Mouse (Mus musculus) embryonic fibroblast, embryonic 13.5 days (primary cell): ENCODE measurements at regions not wholly inside any gene's neighbourhood (a gene's known extent, or its start where the extent isn't known, plus 50 kb on each side); places are given as distances from the start of the nearest gene placed in this dataset.
A peak's percentile ranks its signal among the peaks of the same experiment; 100 is the strongest.

Experiments used
- H3K27ac ChIP-seq: 2 replicates; pipeline ENCODE4 v1.5.1; 2012; ENCODE audit warnings: low read length, control low read depth, inconsistent platforms; ENCODE audit not compliant: insufficient read depth
- H3K4me1 ChIP-seq: 2 replicates; pipeline ENCODE4 v1.6.1; 2011; ENCODE audit warnings: low read length; ENCODE audit not compliant: control insufficient read depth, insufficient read depth
- H3K4me3 ChIP-seq: 2 replicates; pipeline ENCODE4 v1.5.1; 2011; ENCODE audit warnings: mild to moderate bottlenecking, control low read depth, low read length; ENCODE audit not compliant: insufficient read depth
- CTCF ChIP-seq: IDR thresholded peaks from 2 replicates; pipeline ENCODE4 v1.5.1; 2011; ENCODE audit warnings: mild to moderate bottlenecking, control low read depth, low read length, moderate library complexity, borderline replicate concordance; ENCODE audit not compliant: insufficient read depth
- POLR2A ChIP-seq: IDR thresholded peaks from 2 replicates; pipeline ENCODE4 v1.6.1; 2011; ENCODE audit warnings: low read depth, mild to moderate bottlenecking, control low read depth, low read length, moderate library complexity

GRCm38 (mm10) chr6:84393519-84394231, 200.0 kb downstream of the Cyp26b1 start:
- H3K4me3 ChIP-seq = no peak overlapping the region
- no peaks in the 10 kb centered on the region for H3K4me1 ChIP-seq
- no peak for TF ChIP-seq POLR2A
- TF ChIP-seq CTCF = no peak
- H3K27ac ChIP-seq = no peak overlapping the region

GRCm38 (mm10) chr6:84392752-84393511, 200.8 kb downstream of the Cyp26b1 start:
- TF ChIP-seq CTCF = no peak
- no peak for TF ChIP-seq POLR2A
- H3K4me1 ChIP-seq = no peaks in the 10 kb centered on the region
- H3K27ac ChIP-seq = no peak overlapping the region
- H3K4me3 ChIP-seq = no peak overlapping the region

GRCm38 (mm10) chr6:84391016-84391415, 202.7 kb downstream of the Cyp26b1 start:
- TF ChIP-seq CTCF (no peak), POLR2A (no peak)
- Histone ChIP-seq H3K4me1 (no peaks in the 10 kb centered on the region), H3K27ac (no peak overlapping the region), H3K4me3 (no peak overlapping the region)

- H3K4me3 ChIP-seq = no peak overlapping the region
- TF ChIP-seq CTCF (no peak), POLR2A (no peak)
- peaks cover 4% of the 10 kb centered on the region; the same call in 1 of the 2 replicates for H3K4me1 ChIP-seq
- H3K27ac ChIP-seq = no peak overlapping the region
These were observed 208.0 kb downstream of the Cyp26b1 start for GRCm38 (mm10) chr6:84385696-84386095.

- Histone ChIP-seq H3K4me3 (no peak overlapping the region), H3K4me1 (peaks cover 4% of the 10 kb centered on the region; the same call in 1 of the 2 replicates), H3K27ac (peak overlapping the region; percentile 16; the same call in 1 of the 2 replicates)
- TF ChIP-seq CTCF (no peak), POLR2A (no peak)
These were observed 210.0 kb downstream of the Cyp26b1 start for GRCm38 (mm10) chr6:84383718-84384117.

GRCm38 (mm10) chr6:84383141-84383540, 210.6 kb downstream of the Cyp26b1 start:
- Histone ChIP-seq H3K4me1 (peaks cover 4% of the 10 kb centered on the region; the same call in 1 of the 2 replicates), H3K27ac (no peak overlapping the region), H3K4me3 (no peak overlapping the region)
- TF ChIP-seq POLR2A (no peak), CTCF (no peak)

- Histone ChIP-seq H3K4me3 (no peak overlapping the region), H3K4me1 (peaks cover 4% of the 10 kb centered on the region; the same call in 1 of the 2 replicates), H3K27ac (no peak overlapping the region)
- TF ChIP-seq CTCF (no peak), POLR2A (no peak)
These were observed 212.1 kb downstream of the Cyp26b1 start for GRCm38 (mm10) chr6:84381571-84381970.

- Histone ChIP-seq H3K4me1 (no peaks in the 10 kb centered on the region), H3K27ac (no peak overlapping the region)
- no peak for TF ChIP-seq POLR2A
- TF ChIP-seq CTCF = no peak
These were observed 217.0 kb downstream of the Cyp26b1 start for GRCm38 (mm10) chr6:84376666-84377065.

GRCm38 (mm10) chr6:84375498-84375897, 218.2 kb downstream of the Cyp26b1 start:
- TF ChIP-seq CTCF = peak; percentile 73
- no peak for TF ChIP-seq POLR2A
- Histone ChIP-seq H3K27ac (no peak overlapping the region), H3K4me1 (no peaks in the 10 kb centered on the region), H3K4me3 (no peak overlapping the region)

More at GRCm38 (mm10) chr6:84376666-84377065, 217.0 kb downstream of the Cyp26b1 start:
- no peak overlapping the region for H3K4me3 ChIP-seq

- no peaks in the 10 kb centered on the region for H3K4me1 ChIP-seq
- H3K4me3 ChIP-seq = no peak overlapping the region
- TF ChIP-seq CTCF (no peak), POLR2A (no peak)
- no peak overlapping the region for H3K27ac ChIP-seq
These were observed 227.3 kb downstream of the Cyp26b1 start for GRCm38 (mm10) chr6:84366365-84366764.
